Mouse (Mus musculus): Measurements from ENCODE around the gene Vrk1.

Vrk1 gene

GRCm38 (mm10) chr12:106001775-106002174 is 8.3 kb upstream of the Vrk1 start:
- DNase-seq = no peak

DNA sequence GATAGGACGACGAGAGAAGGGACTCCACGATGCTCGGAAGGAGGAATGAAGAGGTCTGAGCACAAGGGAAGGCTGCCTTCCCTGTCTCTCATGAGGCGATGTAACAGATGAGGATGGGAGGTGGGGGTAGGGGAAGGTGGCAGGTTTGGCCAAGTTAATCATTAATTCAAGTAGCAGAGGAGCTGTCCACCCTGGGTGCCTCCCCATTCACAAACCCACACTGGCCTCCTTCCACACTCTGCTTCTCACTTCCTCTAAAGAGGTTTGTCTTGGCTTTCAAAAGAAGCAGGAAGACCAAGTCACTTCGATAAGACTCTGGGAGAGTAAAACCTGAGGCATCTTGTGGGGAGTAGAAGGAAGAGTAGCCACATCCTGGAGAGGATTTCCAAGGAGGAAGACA is 5.3 kb upstream of the Vrk1 start:
- DNase-seq = no peak

DNA sequence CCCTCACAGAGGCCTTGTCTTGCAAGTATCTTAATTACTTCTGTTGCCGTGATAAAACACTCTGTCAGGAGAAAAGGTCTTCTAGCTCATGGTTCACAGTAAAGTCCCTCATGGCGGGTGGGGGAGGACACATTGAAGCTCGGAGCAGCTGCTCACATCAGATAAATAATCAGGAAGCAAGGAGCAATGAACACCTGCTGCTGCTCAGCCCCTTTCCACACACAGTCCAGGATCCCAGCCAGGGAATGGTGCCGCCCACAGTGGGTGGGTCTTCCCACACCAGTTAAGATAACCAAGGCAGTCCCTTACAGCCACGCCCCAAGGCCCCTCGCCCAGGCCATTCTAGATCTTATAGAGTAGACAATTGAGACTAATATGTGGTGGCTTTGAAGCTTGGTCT is 3.8 kb upstream of the Vrk1 start:
- no peak for DNase-seq

DNA sequence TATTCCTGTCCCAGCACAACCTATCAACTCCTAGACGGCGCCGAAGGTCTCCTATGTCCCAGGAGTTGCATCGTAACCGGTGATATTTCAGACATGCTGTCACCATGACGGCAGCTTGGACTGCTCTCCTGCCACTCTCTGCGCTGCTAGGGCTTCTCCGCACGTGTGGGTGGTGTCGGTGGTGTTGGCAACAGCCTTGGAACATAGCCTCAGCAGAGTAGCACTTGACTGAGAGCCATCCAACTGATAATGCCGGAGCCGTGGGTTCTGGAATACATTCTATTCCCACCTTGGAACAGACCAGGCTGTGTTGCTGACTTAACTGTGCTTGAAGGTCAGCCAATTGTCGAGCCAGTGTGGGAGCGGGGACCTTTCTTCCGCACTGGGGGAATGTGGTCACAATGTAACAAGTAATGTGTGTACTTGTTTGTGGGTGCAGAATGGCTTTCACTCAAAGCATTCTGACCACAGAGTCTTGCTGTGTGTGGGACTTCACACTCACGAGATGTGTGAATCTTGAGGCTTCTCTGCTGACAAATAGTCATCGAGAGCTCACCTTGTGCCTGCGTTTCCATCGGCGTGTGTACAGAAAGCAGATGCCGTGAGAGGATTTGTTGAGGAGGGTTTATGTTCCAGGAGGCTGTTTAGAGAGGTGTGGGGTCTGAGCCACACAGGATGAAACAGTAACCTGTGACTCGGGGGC is 1.5 kb upstream of the Vrk1 start:
- no peak for DNase-seq

DNA sequence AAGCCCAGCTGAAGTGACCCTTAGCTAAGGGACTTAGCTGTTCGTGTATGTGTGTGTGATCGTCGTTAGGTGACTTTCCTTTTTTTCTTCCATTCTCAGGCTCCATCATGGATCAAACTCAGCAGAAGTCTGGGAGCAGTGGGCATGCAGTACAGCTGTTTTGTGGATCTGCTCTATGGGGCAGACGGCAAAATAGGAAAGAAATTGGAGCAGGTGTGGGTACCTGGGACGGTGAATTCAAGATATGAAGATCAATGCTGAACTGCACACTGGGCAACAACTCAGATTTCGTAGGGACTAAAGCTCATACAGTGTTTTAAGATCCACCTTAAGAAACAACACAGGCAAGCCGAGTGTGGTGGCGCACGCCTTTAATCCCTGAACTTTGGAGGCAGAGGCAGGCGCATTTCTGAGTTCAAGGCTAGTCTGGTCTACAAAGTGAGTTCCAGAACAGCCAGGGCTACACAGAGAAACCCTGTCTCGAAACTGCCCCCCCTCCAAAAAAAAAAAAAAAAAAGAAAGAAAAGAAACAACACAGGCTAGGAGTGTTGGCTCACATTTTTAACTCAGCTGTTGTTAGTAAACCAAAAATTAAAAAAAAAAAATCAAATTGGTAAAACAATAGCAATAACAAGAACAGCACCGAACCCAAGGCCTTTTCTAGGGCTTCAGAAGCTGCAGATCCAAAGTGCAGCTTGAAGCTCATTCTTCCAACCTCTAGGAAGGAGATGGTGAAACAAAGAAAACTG is 732 bp upstream of the Vrk1 start:
- DNase-seq = no peak

GRCm38 (mm10) chr12:106012161-106012560 is 2.1 kb downstream of the Vrk1 start:
- no peak for DNase-seq

- no peak for DNase-seq
Observed at GRCm38 (mm10) chr12:106016265-106017012, 6.4 kb downstream of the Vrk1 start.

DNA sequence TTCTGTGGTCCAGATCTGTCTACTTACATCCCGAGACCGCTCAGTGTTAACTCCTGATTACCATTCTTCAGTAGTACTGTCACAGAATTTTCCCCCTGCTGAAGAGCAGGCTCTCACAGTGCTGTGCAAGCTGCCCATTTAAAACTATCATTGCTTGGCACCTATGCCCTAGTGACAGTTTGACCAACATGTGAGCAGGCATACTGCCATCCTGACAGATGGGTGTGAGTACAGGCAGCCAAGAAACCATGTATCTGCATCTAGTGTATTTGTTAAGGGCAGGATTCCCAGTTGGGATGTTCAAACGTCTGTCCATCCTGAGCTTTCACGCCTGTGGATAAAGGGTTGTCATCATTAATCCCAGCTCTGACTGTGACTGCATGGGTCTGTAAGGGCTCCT is 10.0 kb downstream of the Vrk1 start:
- DNase-seq = no peak

GRCm38 (mm10) chr12:106023652-106024051 is 13.6 kb downstream of the Vrk1 start:
- no peak for DNase-seq

DNA sequence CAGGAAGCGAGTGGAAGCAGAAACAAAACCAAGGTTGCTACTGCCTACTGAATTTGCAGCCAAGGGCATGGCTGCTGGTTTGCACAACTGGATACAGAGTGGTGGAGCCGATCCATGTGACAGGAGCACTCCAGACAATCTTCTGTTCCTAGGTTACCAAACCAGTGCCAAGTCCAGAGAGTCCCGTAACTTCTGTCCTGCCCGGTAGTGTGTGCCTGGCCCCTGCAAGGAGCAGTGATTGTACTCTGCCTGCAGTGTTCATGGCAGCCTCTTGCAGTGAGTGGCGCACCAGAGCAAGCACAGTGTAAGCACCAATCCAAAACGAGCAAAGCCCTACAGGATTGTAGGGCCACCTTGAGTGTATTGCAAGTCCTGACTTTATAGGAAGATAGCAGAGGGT is 15.4 kb downstream of the Vrk1 start:
- DNase-seq = no peak

GRCm38 (mm10) chr12:106026385-106027134 is 16.5 kb downstream of the Vrk1 start:
- DNase-seq = no peak

DNA sequence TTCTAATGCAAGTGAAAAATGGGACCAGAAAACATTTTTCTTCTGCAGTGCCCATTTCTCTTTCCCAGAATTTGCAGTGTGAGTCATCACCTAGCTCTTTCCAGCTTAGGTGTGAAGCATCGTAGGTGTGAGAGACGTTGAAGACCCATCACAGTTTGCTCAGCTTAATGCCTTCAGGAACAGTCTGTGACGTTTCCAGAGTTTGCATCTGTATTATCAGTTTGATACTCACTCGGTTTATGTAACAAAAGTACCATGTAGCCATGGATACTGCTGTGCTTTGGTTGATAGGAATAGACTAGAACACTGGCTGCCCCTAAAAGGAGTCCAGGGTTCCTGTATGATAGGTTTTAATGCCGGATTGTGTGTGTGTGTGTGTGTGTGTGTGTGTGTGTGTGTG is 17.3 kb downstream of the Vrk1 start:
- DNase-seq = no peak

DNA sequence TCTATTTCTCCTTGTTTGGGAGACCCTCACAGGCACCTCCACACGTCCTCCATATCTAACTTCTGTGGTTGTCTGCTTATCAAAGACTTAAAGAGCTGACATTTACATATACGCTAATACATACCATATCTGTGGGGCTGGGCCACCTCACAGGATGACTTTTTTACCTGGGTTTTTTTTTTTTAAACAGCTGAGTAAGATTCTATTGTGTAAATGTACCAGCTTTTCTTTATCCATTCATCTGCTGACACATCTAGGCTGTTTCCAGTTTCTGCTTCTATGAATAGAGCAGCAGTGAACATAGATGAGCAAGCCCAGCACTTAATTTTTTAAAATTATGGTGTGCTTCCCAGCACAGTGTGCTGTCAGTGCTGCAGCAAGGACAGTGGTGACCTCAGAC is 19.6 kb downstream of the Vrk1 start:
- DNase-seq = no peak

DNA sequence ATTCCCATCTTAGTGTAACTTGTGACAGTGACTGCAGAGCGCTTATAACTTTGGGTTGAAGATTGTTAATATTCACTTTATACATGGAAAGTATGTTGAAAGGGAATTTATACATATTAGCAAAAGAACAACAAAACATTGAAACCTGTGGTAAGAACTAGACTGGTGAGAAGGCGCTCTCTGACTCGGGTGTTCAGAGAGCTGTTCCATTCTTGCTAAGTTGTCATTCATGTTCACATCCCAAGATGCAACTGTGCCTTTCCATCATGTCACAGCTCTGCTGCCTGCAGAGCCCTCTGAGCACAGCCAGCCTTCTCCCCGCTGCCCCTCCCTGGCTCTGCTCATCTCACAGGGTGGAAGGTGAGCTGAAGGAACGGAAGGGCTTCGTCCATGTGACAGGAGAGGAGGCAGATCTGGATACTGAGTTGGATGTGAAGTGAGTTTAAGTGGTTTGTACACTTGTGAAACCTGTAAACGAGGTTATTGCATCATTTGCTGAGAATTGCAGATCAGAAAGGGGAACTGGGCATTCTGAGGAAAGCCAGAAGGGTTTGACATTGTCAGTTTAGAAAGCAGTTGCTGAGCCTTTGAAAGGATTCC is 20.2 kb downstream of the Vrk1 start:
- no peak for DNase-seq

DNA sequence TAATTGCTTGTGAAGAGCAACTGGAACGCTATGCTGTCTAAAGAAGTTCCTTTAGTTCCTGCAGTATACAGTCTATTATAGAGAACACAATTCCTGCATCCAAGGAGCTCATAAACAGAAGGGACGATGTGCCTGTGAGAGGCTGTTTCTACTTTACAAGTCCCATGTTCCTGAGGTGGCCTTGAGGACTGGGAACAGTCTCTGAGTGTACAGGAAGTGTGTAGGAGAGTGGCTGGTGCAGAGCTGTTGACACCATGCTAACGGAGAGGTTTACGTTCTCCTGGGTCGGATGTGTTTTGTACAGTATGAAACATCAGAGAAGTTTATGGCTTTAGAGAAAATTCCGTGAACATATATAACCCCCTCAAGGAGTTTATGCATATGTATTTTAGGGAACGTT is 20.8 kb downstream of the Vrk1 start:
- DNase-seq = no peak

GRCm38 (mm10) chr12:106031916-106032315 is 21.9 kb downstream of the Vrk1 start:
- DNase-seq = no peak

GRCm38 (mm10) chr12:106032361-106032760 is 22.3 kb downstream of the Vrk1 start:
- no peak for DNase-seq

DNA sequence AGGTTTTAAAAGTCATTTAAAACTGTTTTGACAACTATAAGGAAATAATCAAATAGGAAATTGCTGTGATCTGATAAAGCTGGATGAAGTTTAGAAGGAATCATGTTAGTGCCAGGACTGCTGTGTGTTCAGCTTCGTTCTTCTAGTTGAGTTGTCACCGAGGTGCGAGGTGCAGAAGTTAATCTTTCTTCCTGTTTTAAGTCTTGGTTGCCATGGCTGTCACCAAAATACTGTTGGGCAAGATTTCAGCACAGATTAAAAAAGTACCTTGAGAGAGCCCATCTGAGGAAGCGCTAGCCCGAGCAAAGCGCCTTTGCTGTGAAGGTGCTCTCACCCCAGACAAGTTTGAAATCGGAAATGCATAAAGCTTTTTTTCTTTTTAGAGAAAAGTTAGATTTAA is 24.2 kb downstream of the Vrk1 start:
- no peak for DNase-seq

GRCm38 (mm10) chr12:106034761-106035160 is 24.7 kb downstream of the Vrk1 start:
- DNase-seq = no peak

- DNase-seq = no peak
Observed at GRCm38 (mm10) chr12:106040259-106040658, 30.2 kb downstream of the Vrk1 start.

- no peak for DNase-seq
Observed at GRCm38 (mm10) chr12:106046143-106046795, 36.2 kb downstream of the Vrk1 start.

DNA sequence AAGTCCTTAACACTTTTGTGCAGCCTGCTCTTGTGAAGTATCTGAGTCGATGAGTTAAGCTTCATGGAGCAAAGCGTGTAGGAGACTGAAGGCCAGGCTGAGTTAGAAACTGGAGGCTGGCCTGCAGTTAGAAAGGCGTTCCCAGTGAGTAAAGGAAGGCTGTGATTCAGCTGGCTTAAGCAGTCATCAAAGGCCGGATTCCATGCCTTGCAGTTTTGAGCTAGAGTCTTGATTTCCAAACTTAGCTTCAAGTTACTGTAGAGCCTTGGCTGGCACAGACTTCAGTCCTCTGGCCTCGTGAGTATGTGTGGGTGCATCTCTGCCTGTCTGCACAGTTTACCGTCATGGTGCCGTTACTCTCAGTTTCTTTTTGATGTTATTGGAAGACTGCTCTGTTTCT is 42.2 kb downstream of the Vrk1 start:
- DNase-seq = no peak
